ENCODE assay signal across 20 mouse cellular contexts in genomic region chr9:75621428-75621827, GRCm38 (mm10). TPM values are rescaled to one million over a fixed set of nuclear protein-coding genes. Genes with fewer than 3 reads are reported as not detected.
"Had no signal": no experiment of that assay in that cellular context is flagged by ENCODE, and none has a peak within 500 bp of the region (broad histone marks: within the 10 kb centered on the region; RNA-seq: fewer than 3 reads in every experiment).

No protein-coding gene starts in this region.

- H3K27ac ChIP-seq: limb, embryonic 10.5 days; limb, embryonic 13.5 days; liver, embryonic 12.5 days; liver, embryonic 15.5 days; macrophage; midbrain, embryonic 12.5 days; neural tube, embryonic 13.5 days had no signal

- H3K36me3 ChIP-seq: limb, embryonic 10.5 days; limb, embryonic 13.5 days; liver, embryonic 12.5 days; liver, embryonic 15.5 days; midbrain, embryonic 12.5 days; neural tube, embryonic 13.5 days had no signal

- H3K9me3 ChIP-seq: limb, embryonic 10.5 days; limb, embryonic 13.5 days; liver, embryonic 12.5 days; liver, embryonic 15.5 days; midbrain, embryonic 12.5 days; neural tube, embryonic 13.5 days had no signal

- H3K9ac ChIP-seq: limb, embryonic 13.5 days; liver, embryonic 12.5 days; liver, embryonic 15.5 days; midbrain, embryonic 12.5 days; neural tube, embryonic 13.5 days had no signal

- H3K4me3 ChIP-seq: limb, embryonic 10.5 days; limb, embryonic 13.5 days; liver, embryonic 12.5 days; liver, embryonic 15.5 days; midbrain, embryonic 12.5 days; myocyte; neural tube, embryonic 13.5 days had no signal

- DNase-seq: kidney, adult 9 months; kidney, postnatal 14 days; kidney, postnatal 4 days; liver; lung, adult 18-20 months; retina, postnatal 1 day; right cerebral cortex, postnatal 25 days; spleen, adult 18-20 months; thymus, adult 18-20 months; thymus, postnatal 4 days had no signal

- H3K4me1 ChIP-seq: liver, embryonic 15.5 days had no signal

- H3K27me3 ChIP-seq: limb, embryonic 13.5 days had no signal

- H3K4me2 ChIP-seq: limb, embryonic 13.5 days; liver, embryonic 12.5 days; liver, embryonic 15.5 days; midbrain, embryonic 12.5 days; neural tube, embryonic 13.5 days had no signal

- ATAC-seq: liver, embryonic 12.5 days; midbrain, embryonic 16.5 days had no signal

RNA-seq across cellular contexts. Expression of gene Lysmd2, which starts 4.1 kb away (rescaled TPM):
- polyA plus RNA-seq: macrophage had no signal

RNA-seq across cellular contexts. Expression of gene Tmod2, which starts 10.3 kb away (rescaled TPM):
- total RNA-seq: megakaryocyte, adult 5-6 weeks had no signal
- polyA plus RNA-seq: macrophage had no signal
